Mouse (Mus musculus): Measurements from ENCODE around the gene Stx8.

Gene Stx8

DNA sequence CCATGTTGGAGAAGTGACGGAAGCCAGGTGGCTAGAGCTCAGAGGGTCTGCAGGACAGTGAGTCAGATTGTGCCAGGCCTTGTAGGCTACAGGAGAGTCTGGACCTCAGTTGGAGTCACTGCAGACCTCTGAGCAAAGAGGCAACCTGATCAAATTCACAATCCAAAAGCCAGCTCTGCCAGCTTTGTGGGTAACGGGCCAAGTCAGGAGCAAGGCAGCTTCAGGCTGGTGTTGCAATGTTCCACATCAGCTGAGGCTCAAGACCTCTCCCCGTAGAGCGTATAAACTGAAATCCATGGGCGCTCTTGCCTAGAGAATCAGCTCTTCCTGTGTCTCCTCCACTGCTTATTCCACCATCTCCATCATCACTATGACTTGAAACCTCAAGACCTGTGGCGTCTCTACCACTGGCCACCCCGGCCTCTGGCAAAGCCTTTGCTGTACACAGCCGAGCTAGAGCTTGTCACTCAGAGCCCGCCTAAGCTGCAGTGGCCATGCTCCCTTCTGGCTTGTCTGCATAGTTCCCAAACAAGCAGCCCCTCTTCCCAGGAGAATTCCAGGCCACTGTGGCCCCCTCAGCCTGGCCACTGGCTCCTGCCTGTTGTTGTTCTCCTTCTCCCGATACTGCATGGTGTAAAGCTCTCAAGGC lies 235.9 kb downstream of the Stx8 start:
- DNase-seq, result no peak

DNA sequence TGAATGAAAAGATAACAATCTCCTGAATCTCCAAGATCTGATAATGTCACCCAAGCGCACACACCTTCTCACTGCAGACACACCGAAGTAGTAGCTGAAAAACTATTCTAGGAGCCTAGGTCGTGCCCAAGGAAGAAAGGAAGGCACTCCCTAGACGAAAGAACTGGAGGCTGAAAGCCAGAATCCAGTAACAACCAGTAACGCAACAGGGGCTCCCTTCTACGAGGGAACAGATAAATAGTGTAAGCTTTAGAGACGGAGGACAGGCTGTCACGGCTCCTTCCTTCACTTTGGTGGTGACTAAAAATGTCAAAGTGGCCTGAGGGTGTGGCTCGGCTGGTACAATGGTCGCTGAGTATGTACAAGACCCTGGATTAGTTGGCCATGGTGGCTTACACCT lies 236.6 kb downstream of the Stx8 start:
- DNase-seq, result no peak

DNA sequence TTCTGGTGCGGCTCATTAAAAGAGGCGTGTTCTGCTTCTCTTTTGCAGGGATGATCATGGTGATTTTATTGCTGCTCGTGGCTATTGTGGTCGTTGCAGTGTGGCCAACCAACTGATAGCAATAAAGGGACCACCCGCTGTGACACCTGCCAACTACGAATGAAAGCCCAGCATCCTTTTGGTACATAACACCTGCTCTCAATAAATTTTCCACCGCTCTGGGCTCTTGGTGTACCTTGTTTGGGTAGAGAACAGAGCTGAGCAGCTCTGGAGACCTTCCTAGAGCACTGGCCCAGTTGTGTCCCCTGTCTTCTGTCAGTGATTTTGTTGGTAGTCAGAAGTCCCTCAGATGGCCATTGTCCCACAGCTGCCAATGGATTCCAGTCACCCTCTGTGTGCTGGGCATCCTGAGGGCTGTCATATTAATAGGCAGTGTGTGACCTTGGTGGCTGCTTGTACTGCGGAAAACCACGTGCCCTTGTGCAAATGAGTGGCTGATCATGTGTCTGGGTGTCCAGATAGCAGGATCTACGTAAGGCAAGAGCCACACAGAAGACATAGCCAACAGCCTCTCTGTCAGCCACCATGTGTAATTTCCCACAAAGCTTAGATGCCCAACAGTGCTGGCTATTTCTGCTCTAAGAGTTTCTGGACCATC lies 237.8 kb downstream of the Stx8 start:
- DNase-seq, result peak; percentile 38

GRCm38 (mm10) chr11:68204407-68204806 lies 238.4 kb downstream of the Stx8 start:
- no peak for DNase-seq

- DNase-seq, result no peak
Measured at GRCm38 (mm10) chr11:68205572-68206229, 239.7 kb downstream of the Stx8 start.

GRCm38 (mm10) chr11:68208023-68208422 lies 242.0 kb downstream of the Stx8 start:
- DNase-seq, result no peak

- no peak for DNase-seq
Measured at GRCm38 (mm10) chr11:68208582-68208981, 242.6 kb downstream of the Stx8 start.

DNA sequence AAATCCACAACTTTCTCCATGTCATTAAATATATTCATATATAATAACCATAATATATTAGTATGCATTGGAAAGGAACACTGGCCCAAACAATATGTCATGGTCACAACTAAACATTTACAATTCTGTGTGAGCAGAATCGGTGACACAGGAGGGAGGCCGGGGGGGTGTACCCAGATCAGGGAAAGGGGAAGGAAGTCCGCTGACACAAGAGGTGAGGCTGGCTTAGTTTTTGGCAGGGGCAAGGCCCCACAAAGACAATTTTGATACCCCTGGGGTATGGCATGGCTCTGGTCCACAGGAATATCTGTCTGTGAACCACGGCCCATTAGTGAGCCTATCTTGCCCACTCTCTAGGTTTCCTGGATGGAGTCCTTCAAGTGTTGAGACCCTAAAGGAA lies 243.5 kb downstream of the Stx8 start:
- no peak for DNase-seq

DNA sequence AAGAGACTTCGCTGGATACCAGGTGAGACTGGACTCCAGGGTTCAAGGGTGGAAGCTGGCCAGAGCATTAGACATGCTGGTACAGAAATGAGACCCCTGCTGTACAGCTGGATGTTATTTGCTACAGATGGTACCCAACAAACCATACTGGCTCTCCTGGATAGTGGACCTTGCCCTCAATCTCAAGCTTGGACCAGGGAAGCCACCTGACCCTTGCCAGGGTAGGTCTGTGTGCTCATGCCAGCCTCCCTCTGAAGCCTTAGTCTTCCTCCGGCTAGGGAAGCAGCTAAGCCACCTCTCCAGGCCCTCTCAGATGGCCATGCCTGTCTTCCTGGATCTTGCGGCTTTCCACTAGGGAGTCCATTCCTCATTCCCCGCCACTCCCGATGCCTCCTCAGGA lies 244.7 kb downstream of the Stx8 start:
- DNase-seq, result no peak

DNA sequence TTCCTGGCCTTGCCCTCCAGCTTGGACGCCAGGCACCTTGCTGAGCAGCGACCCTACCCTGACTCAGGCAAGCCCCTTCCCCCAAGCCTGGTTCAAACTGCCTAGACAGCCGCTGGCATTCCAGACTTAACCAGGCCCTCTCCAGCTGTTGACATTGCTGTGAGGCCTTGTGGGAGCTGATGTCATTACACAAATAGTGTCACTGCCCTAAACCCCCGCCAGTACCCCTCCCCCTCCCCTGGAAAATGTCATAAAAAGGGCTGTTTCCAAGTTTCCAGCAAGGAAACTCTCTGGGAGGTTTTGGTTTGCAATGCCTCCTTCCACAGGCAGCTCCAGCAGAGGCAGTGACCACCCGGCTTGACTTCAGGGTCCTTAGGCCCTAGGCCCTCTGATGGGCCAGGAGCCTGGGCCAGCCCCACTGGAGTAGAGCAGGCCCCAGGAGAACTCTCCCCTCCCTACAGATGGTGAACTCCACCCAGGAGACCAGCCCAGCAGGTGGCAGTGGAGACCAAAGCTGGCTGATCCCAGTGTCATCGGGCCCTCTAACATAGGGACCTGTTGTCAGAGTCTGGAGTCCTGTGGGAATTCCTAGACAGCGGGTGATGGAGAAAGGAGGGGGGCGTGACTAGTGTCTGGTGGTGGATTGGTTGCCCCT lies 246.1 kb downstream of the Stx8 start:
- no peak for DNase-seq

DNA sequence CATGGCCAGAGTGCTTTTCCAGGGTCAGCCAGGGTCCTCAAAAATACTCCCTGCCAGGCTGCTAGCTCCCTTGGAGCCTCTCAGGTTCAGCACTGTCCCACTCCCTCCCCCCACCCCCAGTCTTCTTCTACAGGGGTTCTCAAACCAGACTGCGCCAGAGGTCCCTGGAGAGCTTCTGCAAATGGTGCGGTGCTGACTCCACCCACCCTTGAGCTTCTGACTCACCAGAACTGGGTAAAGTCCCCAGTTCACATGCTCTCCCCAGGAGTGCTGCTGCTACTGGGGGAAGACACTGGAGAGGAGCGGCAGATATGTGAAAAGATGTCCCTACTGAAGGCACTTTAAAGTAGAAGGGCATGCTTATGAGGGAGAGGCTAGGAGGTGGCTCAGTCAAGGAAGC lies 247.9 kb downstream of the Stx8 start:
- DNase-seq, result no peak

DNA sequence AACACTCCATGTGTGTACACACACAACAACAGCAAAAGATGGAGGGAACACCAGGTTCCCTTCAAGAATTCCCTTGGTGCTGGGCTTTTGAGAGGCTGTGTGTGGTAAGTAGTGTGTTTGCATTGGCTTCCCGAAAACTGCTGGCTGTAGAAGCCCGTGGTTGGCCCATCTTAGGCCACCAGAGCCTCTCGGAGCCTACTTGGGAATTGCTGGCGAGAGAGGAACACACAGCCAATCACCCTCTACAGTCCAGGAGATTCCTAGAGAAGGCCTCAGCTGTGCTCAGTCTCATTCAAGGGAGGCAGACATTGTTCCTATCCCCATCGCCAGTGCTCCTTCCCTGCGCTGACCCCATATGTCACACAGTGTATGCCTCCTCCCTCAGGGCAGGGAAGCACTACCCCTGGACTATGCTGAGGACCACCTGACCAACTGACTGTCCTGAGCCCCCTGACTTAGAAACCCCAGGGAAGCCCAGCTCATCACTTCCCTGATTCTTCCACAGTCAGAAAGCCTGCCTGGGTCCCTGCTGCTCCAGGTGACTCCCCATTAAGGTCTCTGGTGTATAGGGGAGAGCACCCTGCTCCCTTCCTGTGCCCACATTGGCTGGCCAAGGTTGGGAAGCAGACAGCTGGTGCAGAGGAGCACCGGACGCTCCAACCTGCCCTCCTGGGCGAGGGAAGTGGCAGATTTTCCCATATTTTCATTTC lies 248.7 kb downstream of the Stx8 start:
- DNase-seq, result no peak

GRCm38 (mm10) chr11:68215206-68215912 lies 249.4 kb downstream of the Stx8 start:
- no peak for DNase-seq

- DNase-seq, result no peak
Measured at GRCm38 (mm10) chr11:68216041-68216440, 250.0 kb downstream of the Stx8 start.

GRCm38 (mm10) chr11:68220733-68221132 lies 254.7 kb downstream of the Stx8 start:
- no peak for DNase-seq

DNA sequence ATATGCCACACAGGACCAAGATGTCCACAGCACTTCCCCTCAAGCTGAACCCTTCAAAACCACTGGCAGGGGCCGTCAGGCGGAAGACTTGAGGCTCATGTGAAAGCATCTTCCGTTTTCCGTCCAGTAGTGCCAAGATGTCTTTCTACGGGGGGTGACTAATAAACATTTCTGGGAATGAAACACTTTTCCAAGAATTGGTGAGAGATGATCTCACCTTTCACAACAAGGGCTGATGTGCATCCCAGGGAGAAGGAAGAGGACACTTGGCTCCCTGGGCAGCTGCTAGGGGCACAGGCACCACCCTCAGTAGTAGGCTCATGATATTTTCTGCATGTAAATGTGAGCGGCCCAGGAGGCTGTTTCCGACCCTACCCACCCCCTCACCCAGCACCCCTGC lies 256.2 kb downstream of the Stx8 start:
- no peak for DNase-seq

DNA sequence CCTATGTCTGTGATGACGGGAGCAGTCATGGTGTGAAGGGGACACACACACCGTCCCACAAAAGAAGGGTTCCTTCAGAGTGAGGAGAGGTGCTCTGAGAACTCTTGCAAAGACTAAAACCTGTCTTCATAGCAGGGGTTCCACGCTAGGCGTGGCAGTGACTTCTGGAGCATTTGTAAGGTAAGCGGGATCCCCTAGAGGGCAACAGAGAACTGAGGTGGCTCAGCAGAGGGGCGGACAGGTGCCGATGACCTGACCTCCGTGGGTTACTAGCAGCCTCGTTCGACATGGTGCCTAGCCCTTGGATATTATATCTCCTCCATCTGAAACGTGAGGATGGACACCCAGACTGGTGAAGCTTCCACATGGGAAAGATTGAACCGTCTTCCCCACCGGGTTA lies 257.1 kb downstream of the Stx8 start:
- no peak for DNase-seq

DNA sequence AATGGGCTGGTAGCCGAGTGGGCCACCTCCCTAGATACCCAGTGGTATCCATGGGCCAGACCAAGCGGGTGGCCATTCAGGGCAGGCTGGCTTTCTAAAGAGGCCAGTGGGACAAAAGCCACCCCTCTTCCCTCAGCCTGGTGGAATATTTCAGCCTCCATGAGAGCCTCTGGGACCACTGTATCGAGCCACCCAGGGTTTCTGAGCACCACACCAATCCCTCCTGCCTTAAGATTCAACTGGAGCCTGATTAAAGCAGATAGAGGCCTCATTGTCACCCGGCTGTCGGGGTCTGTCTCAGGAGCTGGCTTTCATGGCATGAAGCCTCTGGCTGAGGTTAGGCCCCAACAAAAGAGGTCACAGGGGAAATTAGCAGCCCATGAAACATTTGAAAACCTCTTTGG lies 260.7 kb downstream of the Stx8 start:
- DNase-seq, result no peak

DNA sequence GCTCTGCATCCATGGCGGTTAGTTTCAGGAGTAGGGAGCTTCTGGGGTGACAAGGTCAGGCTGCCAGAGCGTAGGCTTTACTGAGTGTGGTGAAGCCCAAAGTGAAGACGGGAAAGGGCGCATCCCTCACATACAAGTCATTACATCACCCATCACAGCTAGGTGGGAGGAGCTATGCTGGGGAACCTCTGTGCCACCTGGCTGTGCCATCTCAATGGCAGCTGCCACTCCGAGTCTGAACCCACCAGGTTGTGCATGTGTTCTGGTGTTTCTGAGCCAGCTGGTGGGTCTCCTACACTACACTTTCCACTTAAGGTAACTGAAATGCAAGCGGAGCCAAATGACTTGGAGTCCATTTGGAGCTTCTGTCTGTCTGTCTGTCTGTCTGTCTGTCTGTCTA lies 261.8 kb downstream of the Stx8 start:
- no peak for DNase-seq

DNA sequence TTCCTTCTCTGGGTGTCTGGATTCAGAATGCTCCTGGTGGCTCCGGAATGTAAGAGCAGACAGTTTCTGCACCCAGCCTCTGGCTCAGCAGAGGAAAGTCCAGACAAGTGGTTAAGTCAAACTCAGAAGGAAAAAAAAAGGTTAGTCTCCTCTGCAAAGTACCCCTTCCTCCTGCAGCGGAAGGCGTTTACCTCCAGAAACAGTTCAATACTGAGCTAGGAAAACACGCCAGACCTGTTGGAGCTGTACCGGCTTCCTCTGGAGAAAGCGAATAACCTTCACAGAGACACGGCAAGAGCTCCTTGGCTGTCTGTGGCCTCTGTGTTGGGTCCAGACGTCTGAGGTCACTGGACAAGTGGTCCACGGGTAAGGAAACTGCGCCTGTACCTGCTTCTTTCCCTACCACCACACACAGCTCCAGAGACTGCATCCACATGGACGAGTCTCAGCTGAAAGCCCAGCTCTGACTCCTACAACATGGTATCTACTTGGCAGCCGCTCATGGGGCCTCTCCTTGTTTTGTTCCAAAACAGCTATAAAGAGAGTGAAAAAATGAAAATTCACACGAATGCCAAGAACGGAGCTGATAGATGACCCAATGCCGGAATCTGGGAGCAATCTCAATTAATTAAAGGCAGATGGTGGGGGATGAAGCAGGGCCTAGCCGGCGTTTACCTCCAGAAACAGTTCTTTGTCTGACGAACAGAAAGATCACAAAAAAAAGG lies 263.1 kb downstream of the Stx8 start:
- no peak for DNase-seq

DNA sequence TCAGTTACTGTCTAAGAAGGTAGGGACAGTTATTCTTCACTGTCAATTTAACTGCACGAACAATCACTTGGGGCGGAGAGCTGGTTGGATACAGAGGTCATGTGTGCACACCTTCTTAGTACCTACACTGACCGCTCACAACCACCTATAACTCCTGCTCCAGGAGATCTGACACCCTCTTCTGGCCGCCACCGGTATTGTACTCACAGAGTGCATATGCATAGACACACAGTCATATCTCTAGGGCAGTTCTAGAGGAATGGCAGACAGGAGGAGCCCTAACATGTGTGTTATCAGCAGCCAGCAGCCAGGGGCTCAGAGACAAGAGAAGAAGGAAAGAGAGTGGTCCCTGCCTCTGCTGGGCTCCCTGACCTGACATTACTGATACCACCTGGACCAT lies 265.6 kb downstream of the Stx8 start:
- DNase-seq, result no peak

- DNase-seq, result peak; percentile 95
Measured at GRCm38 (mm10) chr11:68233469-68233965, 267.5 kb downstream of the Stx8 start.
